Mouse (Mus musculus): ENCODE data around the gene Zmat5. TPM values are rescaled to one million over a fixed set of nuclear protein-coding genes. Genes with fewer than 3 reads are reported as not detected.

Zmat5 gene
- polyA plus RNA-seq, 1 experiment from 2014 or later: 80.8 TPM

GRCm38 (mm10) chr11:4763631-4764030, 59.2 kb downstream of the Zmat5 start:
- peak; percentile 18; the same call in 1 of the 2 replicates for ATAC-seq (ENCODE audit: low FRiP score)
- Histone ChIP-seq H3K4me1 (replicated peaks; ENCODE audit: control insufficient read depth, insufficient read depth, low read length) (peaks cover 6% of the 10 kb centered on the region; the same call in 1 of the 2 replicates), H3K4me3 (ENCODE audit: low read depth, low read length) (no peak overlapping the region), H3K27ac (ENCODE audit: low read depth, low read length) (no peak overlapping the region), H3K36me3 (ENCODE audit: control insufficient read depth, insufficient read depth, low read length) (no peaks in the 10 kb centered on the region), H3K9ac (ENCODE audit: low read depth, low read length) (no peak overlapping the region), H3K4me2 (replicated peaks; ENCODE audit: low read depth, low read length) (no peak overlapping the region), H3K9me3 (ENCODE audit: control insufficient read depth, low read length) (no peaks in the 10 kb centered on the region), H3K27me3 (ENCODE audit: control insufficient read depth, insufficient read depth, low read length) (peaks cover 5% of the 10 kb centered on the region; the same call in 1 of the 2 replicates)
- WGBS: 16% methylated on average over 5 of the region's 5 CpGs
- no peak for DNase-seq (ENCODE audit: low spot score)

- DNase-seq (ENCODE audit: low spot score) (no peak), ATAC-seq (ENCODE audit: low FRiP score) (no peak)
- no peaks in the 10 kb centered on the region for H3K9me3 ChIP-seq (ENCODE audit: control insufficient read depth, low read length)
- H3K36me3 ChIP-seq (ENCODE audit: control insufficient read depth, insufficient read depth, low read length): no peaks in the 10 kb centered on the region
- H3K27me3 ChIP-seq (ENCODE audit: control insufficient read depth, insufficient read depth, low read length): peaks cover 5% of the 10 kb centered on the region; the same call in 1 of the 2 replicates
- H3K27ac ChIP-seq (ENCODE audit: low read depth, low read length): no peak overlapping the region
- no peak overlapping the region for H3K9ac ChIP-seq (ENCODE audit: low read depth, low read length)
- H3K4me2 ChIP-seq (replicated peaks; ENCODE audit: low read depth, low read length): no peak overlapping the region
- H3K4me3 ChIP-seq (ENCODE audit: low read depth, low read length): no peak overlapping the region
- 67% methylated on average over 5 of the region's 5 CpGs for WGBS
- peaks cover 6% of the 10 kb centered on the region; the same call in 1 of the 2 replicates for H3K4me1 ChIP-seq (replicated peaks; ENCODE audit: control insufficient read depth, insufficient read depth, low read length)
Measured at GRCm38 (mm10) chr11:4764476-4764875, 60.0 kb downstream of the Zmat5 start.

GRCm38 (mm10) chr11:4768399-4768798, 63.9 kb downstream of the Zmat5 start:
- no peak overlapping the region for H3K4me3 ChIP-seq (ENCODE audit: low read depth, low read length)
- no peak overlapping the region for H3K27ac ChIP-seq (ENCODE audit: low read depth, low read length)
- no peaks in the 10 kb centered on the region for H3K36me3 ChIP-seq (ENCODE audit: control insufficient read depth, insufficient read depth, low read length)
- H3K27me3 ChIP-seq (ENCODE audit: control insufficient read depth, insufficient read depth, low read length): no peaks in the 10 kb centered on the region
- no peak overlapping the region for H3K9ac ChIP-seq (ENCODE audit: low read depth, low read length)
- no peak overlapping the region for H3K4me2 ChIP-seq (replicated peaks; ENCODE audit: low read depth, low read length)
- ATAC-seq (ENCODE audit: low FRiP score) (no peak), DNase-seq (ENCODE audit: low spot score) (no peak)
- 85% methylated on average over 4 of the region's 4 CpGs for WGBS
- no peaks in the 10 kb centered on the region for H3K4me1 ChIP-seq (replicated peaks; ENCODE audit: control insufficient read depth, insufficient read depth, low read length)
- no peaks in the 10 kb centered on the region for H3K9me3 ChIP-seq (ENCODE audit: control insufficient read depth, low read length)

GRCm38 (mm10) chr11:4769293-4769692, 64.8 kb downstream of the Zmat5 start:
- WGBS: 79% methylated on average over 7 of the region's 7 CpGs
- Histone ChIP-seq H3K4me3 (ENCODE audit: low read depth, low read length) (no peak overlapping the region), H3K9ac (ENCODE audit: low read depth, low read length) (no peak overlapping the region), H3K36me3 (ENCODE audit: control insufficient read depth, insufficient read depth, low read length) (no peaks in the 10 kb centered on the region), H3K4me1 (replicated peaks; ENCODE audit: control insufficient read depth, insufficient read depth, low read length) (no peaks in the 10 kb centered on the region), H3K27ac (ENCODE audit: low read depth, low read length) (no peak overlapping the region), H3K4me2 (replicated peaks; ENCODE audit: low read depth, low read length) (no peak overlapping the region), H3K9me3 (ENCODE audit: control insufficient read depth, low read length) (no peaks in the 10 kb centered on the region), H3K27me3 (ENCODE audit: control insufficient read depth, insufficient read depth, low read length) (no peaks in the 10 kb centered on the region)
- ATAC-seq (ENCODE audit: low FRiP score) (no peak), DNase-seq (ENCODE audit: low spot score) (no peak)

- 93% methylated on average over 6 of the region's 6 CpGs for WGBS
- H3K36me3 ChIP-seq (ENCODE audit: control insufficient read depth, insufficient read depth, low read length): no peaks in the 10 kb centered on the region
- no peaks in the 10 kb centered on the region for H3K9me3 ChIP-seq (ENCODE audit: control insufficient read depth, low read length)
Measured at GRCm38 (mm10) chr11:4769881-4770280, 65.4 kb downstream of the Zmat5 start.

GRCm38 (mm10) chr11:4771756-4772155, 67.3 kb downstream of the Zmat5 start:
- Histone ChIP-seq H3K27ac (ENCODE audit: low read depth, low read length) (no peak overlapping the region), H3K4me2 (replicated peaks; ENCODE audit: low read depth, low read length) (no peak overlapping the region), H3K36me3 (ENCODE audit: control insufficient read depth, insufficient read depth, low read length) (no peaks in the 10 kb centered on the region), H3K4me1 (replicated peaks; ENCODE audit: control insufficient read depth, insufficient read depth, low read length) (no peaks in the 10 kb centered on the region), H3K27me3 (ENCODE audit: control insufficient read depth, insufficient read depth, low read length) (no peaks in the 10 kb centered on the region), H3K4me3 (ENCODE audit: low read depth, low read length) (no peak overlapping the region), H3K9ac (ENCODE audit: low read depth, low read length) (no peak overlapping the region), H3K9me3 (ENCODE audit: control insufficient read depth, low read length) (no peaks in the 10 kb centered on the region)
- no peak for DNase-seq (ENCODE audit: low spot score)
- ATAC-seq (ENCODE audit: low FRiP score): no peak
- WGBS: 79% methylated on average over 7 of the region's 7 CpGs

More at GRCm38 (mm10) chr11:4769881-4770280, 65.4 kb downstream of the Zmat5 start:
- DNase-seq (ENCODE audit: low spot score): no peak
- no peak overlapping the region for H3K27ac ChIP-seq (ENCODE audit: low read depth, low read length)
- H3K9ac ChIP-seq (ENCODE audit: low read depth, low read length): no peak overlapping the region
- no peak for ATAC-seq (ENCODE audit: low FRiP score)
- no peak overlapping the region for H3K4me3 ChIP-seq (ENCODE audit: low read depth, low read length)
- no peaks in the 10 kb centered on the region for H3K4me1 ChIP-seq (replicated peaks; ENCODE audit: control insufficient read depth, insufficient read depth, low read length)
- no peak overlapping the region for H3K4me2 ChIP-seq (replicated peaks; ENCODE audit: low read depth, low read length)
- no peaks in the 10 kb centered on the region for H3K27me3 ChIP-seq (ENCODE audit: control insufficient read depth, insufficient read depth, low read length)

- 27% methylated on average over 3 of the region's 3 CpGs for WGBS
- H3K27me3 ChIP-seq (ENCODE audit: control insufficient read depth, insufficient read depth, low read length): no peaks in the 10 kb centered on the region
- H3K4me2 ChIP-seq (replicated peaks; ENCODE audit: low read depth, low read length): no peak overlapping the region
- no peaks in the 10 kb centered on the region for H3K4me1 ChIP-seq (replicated peaks; ENCODE audit: control insufficient read depth, insufficient read depth, low read length)
- H3K9ac ChIP-seq (ENCODE audit: low read depth, low read length): no peak overlapping the region
- ATAC-seq (ENCODE audit: low FRiP score) (no peak), DNase-seq (ENCODE audit: low spot score) (peak; percentile 84)
- H3K4me3 ChIP-seq (ENCODE audit: low read depth, low read length): no peak overlapping the region
- H3K36me3 ChIP-seq (ENCODE audit: control insufficient read depth, insufficient read depth, low read length): no peaks in the 10 kb centered on the region
- no peaks in the 10 kb centered on the region for H3K9me3 ChIP-seq (ENCODE audit: control insufficient read depth, low read length)
- no peak overlapping the region for H3K27ac ChIP-seq (ENCODE audit: low read depth, low read length)
Measured at GRCm38 (mm10) chr11:4772925-4773324, 68.4 kb downstream of the Zmat5 start.

GRCm38 (mm10) chr11:4780927-4781326, 76.4 kb downstream of the Zmat5 start:
- WGBS: 82% methylated on average over 3 of the region's 3 CpGs
- ATAC-seq (ENCODE audit: low FRiP score) (no peak), DNase-seq (ENCODE audit: low spot score) (no peak)
- Histone ChIP-seq H3K4me3 (ENCODE audit: low read depth, low read length) (no peak overlapping the region), H3K9ac (ENCODE audit: low read depth, low read length) (no peak overlapping the region), H3K4me1 (replicated peaks; ENCODE audit: control insufficient read depth, insufficient read depth, low read length) (no peaks in the 10 kb centered on the region), H3K36me3 (ENCODE audit: control insufficient read depth, insufficient read depth, low read length) (peaks cover 5% of the 10 kb centered on the region; the same call in 1 of the 2 replicates), H3K4me2 (replicated peaks; ENCODE audit: low read depth, low read length) (no peak overlapping the region), H3K27ac (ENCODE audit: low read depth, low read length) (no peak overlapping the region), H3K9me3 (ENCODE audit: control insufficient read depth, low read length) (no peaks in the 10 kb centered on the region), H3K27me3 (ENCODE audit: control insufficient read depth, insufficient read depth, low read length) (no peaks in the 10 kb centered on the region)

GRCm38 (mm10) chr11:4783116-4783515, 78.6 kb downstream of the Zmat5 start:
- Histone ChIP-seq H3K9ac (ENCODE audit: low read depth, low read length) (no peak overlapping the region), H3K27ac (ENCODE audit: low read depth, low read length) (no peak overlapping the region), H3K4me3 (ENCODE audit: low read depth, low read length) (no peak overlapping the region), H3K9me3 (ENCODE audit: control insufficient read depth, low read length) (no peaks in the 10 kb centered on the region), H3K27me3 (ENCODE audit: control insufficient read depth, insufficient read depth, low read length) (no peaks in the 10 kb centered on the region), H3K36me3 (ENCODE audit: control insufficient read depth, insufficient read depth, low read length) (peaks cover 11% of the 10 kb centered on the region; the same call in 1 of the 2 replicates), H3K4me1 (replicated peaks; ENCODE audit: control insufficient read depth, insufficient read depth, low read length) (no peaks in the 10 kb centered on the region), H3K4me2 (replicated peaks; ENCODE audit: low read depth, low read length) (no peak overlapping the region)
- ATAC-seq (ENCODE audit: low FRiP score) (no peak), DNase-seq (ENCODE audit: low spot score) (no peak)
- 85% methylated on average over 3 of the region's 3 CpGs for WGBS

Data from hindbrain, embryonic 11.5 days (tissue).